Mouse (Mus musculus) bone marrow macrophage, adult 2 months (primary cell): ENCODE results near the gene Ogdhl. TPM values are rescaled to one million over a fixed set of nuclear protein-coding genes. Genes with fewer than 3 reads are reported as not detected.
"Not testable (repeated sequence)": the region's sequence is repeated elsewhere in the genome, so short reads cannot be mapped to it uniquely, and the experiment has no call there.

Source experiments
- H3K27ac ChIP-seq: 2 replicates; pipeline ENCODE4 v1.5.1; 2012; ENCODE audit warnings: low read depth, low read length; ENCODE audit not compliant: insufficient read depth
- H3K4me1 ChIP-seq: 2 replicates; pipeline ENCODE4 v1.6.1; 2012; ENCODE audit warnings: low read length; ENCODE audit not compliant: control insufficient read depth, insufficient read depth
- H3K4me3 ChIP-seq: 2 replicates; pipeline ENCODE4 v1.5.1; 2012; ENCODE audit warnings: mild to moderate bottlenecking, low read length, moderate library complexity; ENCODE audit not compliant: insufficient read depth
- CTCF ChIP-seq: IDR thresholded peaks from 2 replicates; pipeline ENCODE4 v1.5.1; 2012; ENCODE audit warnings: low read depth, mild to moderate bottlenecking, low read length, moderate library complexity
- POLR2A ChIP-seq: IDR thresholded peaks from 2 replicates; pipeline ENCODE4 v1.6.1; 2012; ENCODE audit warnings: mild to moderate bottlenecking, low read depth, low read length, borderline replicate concordance
- polyA plus RNA-seq: library from polyadenylated mRNA; stranded (reverse); fragments of >200 nt; gene quantifications from 2 replicates; pipeline ENCODE4 v1.2.4, GENCODE M21; 2012; ENCODE audit not compliant: missing spikeins, insufficient read depth, insufficient read length

Ogdhl gene
- polyA plus RNA-seq, 1 experiment = not detected

GRCm38 (mm10) chr14:32332515-32333445, 11.0 kb downstream of the Ogdhl start:
- TF ChIP-seq CTCF = no peak
- no peak for TF ChIP-seq POLR2A
- H3K4me3 ChIP-seq = no peak overlapping the region
- H3K4me1 ChIP-seq = no peaks in the 10 kb centered on the region
- no peak overlapping the region for H3K27ac ChIP-seq

GRCm38 (mm10) chr14:32336021-32336420, 14.2 kb downstream of the Ogdhl start:
- H3K4me1 ChIP-seq = no peaks in the 10 kb centered on the region
- no peak overlapping the region for H3K4me3 ChIP-seq
- TF ChIP-seq CTCF (no peak), POLR2A (no peak)
- no peak overlapping the region for H3K27ac ChIP-seq

- Histone ChIP-seq H3K27ac (no peak overlapping the region), H3K4me3 (no peak overlapping the region), H3K4me1 (0 out of 2 replicates have a peak, but pooled peaks cover 4% of the 10 kb centered on the region)
- TF ChIP-seq CTCF (no peak), POLR2A (no peak)
Observed at GRCm38 (mm10) chr14:32336547-32336946, 14.7 kb downstream of the Ogdhl start.

- 0 out of 2 replicates have a peak, but pooled peaks cover 4% of the 10 kb centered on the region for H3K4me1 ChIP-seq
- H3K4me3 ChIP-seq = no peak overlapping the region
- no peak overlapping the region for H3K27ac ChIP-seq
- no peak for TF ChIP-seq CTCF
- TF ChIP-seq POLR2A = no peak
Observed at GRCm38 (mm10) chr14:32341823-32342222, 20.0 kb downstream of the Ogdhl start.

- H3K4me3 ChIP-seq = no peak overlapping the region
- 0 out of 2 replicates have a peak, but pooled peaks cover 4% of the 10 kb centered on the region for H3K4me1 ChIP-seq
- TF ChIP-seq CTCF (no peak), POLR2A (no peak)
- no peak overlapping the region for H3K27ac ChIP-seq
Observed at GRCm38 (mm10) chr14:32344176-32344575, 22.4 kb downstream of the Ogdhl start.

- no peak overlapping the region for H3K4me3 ChIP-seq
- TF ChIP-seq CTCF (no peak), POLR2A (no peak)
- H3K27ac ChIP-seq = no peak overlapping the region
- H3K4me1 ChIP-seq = 0 out of 2 replicates have a peak, but pooled peaks cover 4% of the 10 kb centered on the region
Observed at GRCm38 (mm10) chr14:32344694-32345093, 22.9 kb downstream of the Ogdhl start.

GRCm38 (mm10) chr14:32347307-32347706, 25.5 kb downstream of the Ogdhl start:
- no peaks in the 10 kb centered on the region for H3K4me1 ChIP-seq
- TF ChIP-seq CTCF (no peak), POLR2A (no peak)

GRCm38 (mm10) chr14:32351181-32351920, 29.5 kb downstream of the Ogdhl start:
- H3K4me1 ChIP-seq, H3K4me3 ChIP-seq, H3K27ac ChIP-seq: not testable (repeated sequence)

More at GRCm38 (mm10) chr14:32347307-32347706, 25.5 kb downstream of the Ogdhl start:
- H3K4me3 ChIP-seq = no peak overlapping the region
- no peak overlapping the region for H3K27ac ChIP-seq

GRCm38 (mm10) chr14:32364359-32364758, 42.5 kb downstream of the Ogdhl start:
- H3K4me1 ChIP-seq = no peaks in the 10 kb centered on the region
- H3K4me3 ChIP-seq = no peak overlapping the region
- H3K27ac ChIP-seq = no peak overlapping the region
- TF ChIP-seq CTCF (no peak), POLR2A (no peak)

GRCm38 (mm10) chr14:32369756-32370155, 47.9 kb downstream of the Ogdhl start:
- H3K4me3 ChIP-seq = no peak overlapping the region
- no peak overlapping the region for H3K27ac ChIP-seq
- TF ChIP-seq CTCF = no peak
- no peak for TF ChIP-seq POLR2A
- no peaks in the 10 kb centered on the region for H3K4me1 ChIP-seq
